In genomic region chr3:36552406-36553047, GRCm38 (mm10) we compare ENCODE assay signal across 8 mouse cellular contexts. TPM values are rescaled to one million over a fixed set of nuclear protein-coding genes. Genes with fewer than 3 reads are reported as not detected.
DNase-seq lines count a peak whose midpoint lies in the region; ATAC-seq and TF ChIP-seq lines count a peak whose summit lies in the region.

TSS of gene Exosc9 (plus strand) at chr3:36552606.

- H3K4me3 ChIP-seq in hindbrain, embryonic 14.5 days (replicated peaks; ENCODE audit: low read length) = peak within 1 kb of the TSS; percentile 97

- in situ Hi-C loops in Patski (cut with MboI; ENCODE audit: low pct_unique_long_range_greater_than_20kb) = no loop called here

- H3K27ac ChIP-seq in hindbrain, embryonic 14.5 days = peak within 1 kb of the TSS; percentile 81

- ATAC-seq in Patski = peak; percentile 95
- ATAC-seq in hindbrain, embryonic 14.5 days (ENCODE audit: low FRiP score) = peak; percentile 97

- POLR2A ChIA-PET in Patski (lab: Charles Lee) = no interaction called here

- TF ChIP-seq CTCF in Patski (IDR thresholded peaks at IDR 0.05) = no peak

- peaks cover 15% of the 10 kb centered on the region for H3K4me1 ChIP-seq in hindbrain, embryonic 14.5 days (replicated peaks; ENCODE audit: control insufficient read depth, insufficient read depth, low read length)

- H3K9ac ChIP-seq in hindbrain, embryonic 14.5 days = peak within 1 kb of the TSS; percentile 88

- H3K36me3 ChIP-seq in hindbrain, embryonic 14.5 days (replicated peaks; ENCODE audit: control insufficient read depth, insufficient read depth) = peaks cover 31% of the 10 kb centered on the region

- H3K27me3 ChIP-seq in Patski = no peaks in the 10 kb centered on the region
- H3K27me3 ChIP-seq in hindbrain, embryonic 14.5 days (ENCODE audit: control insufficient read depth, insufficient read depth, low read length) = no peaks in the 10 kb centered on the region

- H3K4me2 ChIP-seq in hindbrain, embryonic 14.5 days (replicated peaks) = peak within 1 kb of the TSS; percentile 81

- no peaks in the 10 kb centered on the region for H3K9me3 ChIP-seq in hindbrain, embryonic 14.5 days (ENCODE audit: control insufficient read depth, low read length)

- CTCF ChIA-PET in Patski (lab: Charles Lee) = interaction anchor here (0.9 to 1.0 kb wide), 2 partner anchors 16 to 19 kb away, joined by 3 to 4 read pairs; partner anchors contain the start of gene Ccna2

- DNase-seq in Patski (ENCODE audit: low read depth, low spot score) = peak; percentile 48
- peak; percentile 98 for DNase-seq in cerebellum, postnatal 14 days
- DNase-seq in frontal cortex, postnatal 25 days (ENCODE audit: low spot score in 2 of 2) = peak; percentile 95 to 96
- DNase-seq in hindbrain, embryonic 14.5 days (ENCODE audit: low spot score) = peak; percentile 97
- DNase-seq in left cerebral cortex, adult 11 months (ENCODE audit: low spot score) = peak; percentile 86
- DNase-seq in lung, postnatal 4 days = peak; percentile 94 to 96
- DNase-seq in retina, postnatal 7 days (ENCODE audit: low read depth, low spot score) = peak; percentile 87
- DNase-seq in urinary bladder, adult 2 months (ENCODE audit: low spot score) = peak; percentile 96

- WGBS in hindbrain, embryonic 14.5 days = under 1% methylated on average over 39 of the region's 39 CpGs

RNA-seq across cellular contexts. Expression of gene Exosc9, which starts in this region (rescaled TPM):
- 64.6 TPM for polyA plus RNA-seq in Patski (2021)
- polyA plus RNA-seq in hindbrain, embryonic 14.5 days (2014; fragmentation: Nextera tagmentation; extraction: Ambion mirVana) = 74.5 and 77.9 TPM in 2 replicates
- polyA plus RNA-seq in urinary bladder, adult 2 months (2012; rRNA removed) = 28.6 and 29.0 TPM in 2 replicates

Comparison
In these comparisons a context has a peak if more than half of its experiments do, and no peak if none do; other contexts are left out.
1. Peak in every context shown above with its lines: DNase-seq, ATAC-seq, H3K4me3 ChIP-seq and H3K27ac ChIP-seq.
2. DNase-seq: peak in every context shown above with its lines; median percentile 98 in cerebellum, postnatal 14 days; 97 in hindbrain, embryonic 14.5 days; 96 in urinary bladder, adult 2 months; 96 in frontal cortex, postnatal 25 days; 95 in lung, postnatal 4 days; 87 in retina, postnatal 7 days; 86 in left cerebral cortex, adult 11 months; 48 in Patski.